Mouse (Mus musculus) heart, embryonic 16.5 days (tissue): ENCODE results near the gene Coa3. TPM values are rescaled to one million over a fixed set of nuclear protein-coding genes. Genes with fewer than 3 reads are reported as not detected.

Source experiments
- ATAC-seq: fragments of 200-750 bp; cut with Nextera tagmentation; replicated peaks from 2 replicates; pipeline ENCODE4 v1.8.0; 2017; ENCODE audit warnings: moderate number of reproducible peaks; ENCODE audit not compliant: insufficient read depth, low FRiP score; ENCODE audit errors: extremely low read depth
- H3K27ac ChIP-seq: fragments of 300-500 bp; sonication (generic); 2 replicates; pipeline ENCODE4 v1.5.1; 2014; ENCODE audit warnings: mild to moderate bottlenecking, low read length, control low read depth, moderate library complexity
- H3K27me3 ChIP-seq: fragments of 300-500 bp; sonication (generic); 2 replicates; pipeline ENCODE4 v1.6.1; 2014; ENCODE audit warnings: low read length, mixed read lengths; ENCODE audit not compliant: control insufficient read depth, insufficient read depth
- H3K36me3 ChIP-seq: fragments of 300-500 bp; sonication (generic); 2 replicates; pipeline ENCODE4 v1.6.1; 2014; ENCODE audit not compliant: control insufficient read depth, insufficient read depth
- H3K4me1 ChIP-seq: fragments of 300-500 bp; sonication (generic); 2 replicates; pipeline ENCODE4 v1.6.1; 2014; ENCODE audit warnings: low read length, mixed read lengths; ENCODE audit not compliant: control insufficient read depth, insufficient read depth
- H3K4me2 ChIP-seq: fragments of 300-500 bp; sonication (generic); 2 replicates; pipeline ENCODE4 v1.6.1; 2014; ENCODE audit warnings: low read depth, mild to moderate bottlenecking, control low read depth, low read length
- H3K4me3 ChIP-seq: fragments of 300-500 bp; sonication (generic); 2 replicates; pipeline ENCODE4 v1.5.1; 2014; ENCODE audit warnings: mild to moderate bottlenecking, control low read depth, low read length
- H3K9ac ChIP-seq: fragments of 300-500 bp; sonication (generic); 2 replicates; pipeline ENCODE4 v1.6.1; 2014; ENCODE audit warnings: low read length, control low read depth
- H3K9me3 ChIP-seq: fragments of 300-500 bp; sonication (generic); replicated peaks from 2 replicates; pipeline ENCODE4 v1.6.1; 2016; ENCODE audit warnings: low read length; ENCODE audit not compliant: control insufficient read depth
- WGBS: fragments of 180-500 bp; shearing (Covaris S2); extraction: QIAGEN DNeasy Blood & Tissue Kit; methylation state at CpG from one replicate; pipeline ENCODE4 v1.1.7; 2014; 5-methylcytosine and 5-hydroxymethylcytosine counted together
- polyA plus RNA-seq: library from polyadenylated mRNA; unstranded; fragments of >200 nt; fragmentation: Nextera tagmentation; extraction: Ambion mirVana; gene quantifications from 2 replicates; pipeline ENCODE4 v1.2.1, GENCODE M21; 2015

Coa3 gene
- polyA plus RNA-seq, 1 experiment from 2014 or later: 166 TPM

- no peaks in the 10 kb centered on the region for H3K36me3 ChIP-seq
- no peaks in the 10 kb centered on the region for H3K9me3 ChIP-seq
- H3K4me2 ChIP-seq: peak within 1 kb of the TSS; percentile 99
- H3K4me3 ChIP-seq: peak within 1 kb of the TSS; percentile 71
- ATAC-seq: peak; percentile 79
- H3K27ac ChIP-seq: peak within 1 kb of the TSS; percentile 81
- peak within 1 kb of the TSS; percentile 79 for H3K9ac ChIP-seq
- peaks cover 45% of the 10 kb centered on the region for H3K4me1 ChIP-seq
- peaks cover 15% of the 10 kb centered on the region for H3K27me3 ChIP-seq
- WGBS: under 1% methylated on average over 43 of the region's 43 CpGs
Measured at GRCm38 (mm10) chr11:101259948-101260825, 18.7 kb downstream of the Coa3 start, which contains the start of gene Wnk4. TSS of gene Wnk4 (plus strand) at chr11:101260567.

- Histone ChIP-seq H3K9ac (peak overlapping the region; percentile 79), H3K27ac (peak overlapping the region; percentile 81), H3K27me3 (peaks cover 10% of the 10 kb centered on the region), H3K4me3 (peak overlapping the region; percentile 71), H3K9me3 (no peaks in the 10 kb centered on the region), H3K4me1 (peaks cover 44% of the 10 kb centered on the region), H3K4me2 (peak overlapping the region; percentile 99), H3K36me3 (no peaks in the 10 kb centered on the region)
- 22% methylated on average over 6 of the region's 6 CpGs for WGBS
- ATAC-seq: peak; percentile 39
Measured at GRCm38 (mm10) chr11:101259261-101259712, 19.6 kb downstream of the Coa3 start.

- Histone ChIP-seq H3K9ac (no peak overlapping the region; the same call in 1 of the 2 replicates), H3K4me3 (no peak overlapping the region), H3K27me3 (no peaks in the 10 kb centered on the region), H3K4me1 (peaks cover 44% of the 10 kb centered on the region), H3K27ac (peak overlapping the region; percentile 87), H3K9me3 (no peaks in the 10 kb centered on the region), H3K36me3 (no peaks in the 10 kb centered on the region), H3K4me2 (peak overlapping the region; percentile 8)
- no peak for ATAC-seq
- WGBS: 49% methylated on average over 13 of the region's 13 CpGs
Measured at GRCm38 (mm10) chr11:101255826-101256775, 22.8 kb downstream of the Coa3 start.

GRCm38 (mm10) chr11:101253613-101254389 is 25.1 kb downstream of the Coa3 start, which contains the start of gene Vps25:
TSS of gene Vps25 (plus strand) at chr11:101253707.
- H3K9me3 ChIP-seq: no peaks in the 10 kb centered on the region
- no peaks in the 10 kb centered on the region for H3K36me3 ChIP-seq
- H3K27ac ChIP-seq: peak within 1 kb of the TSS; percentile 88
- peak within 1 kb of the TSS; percentile 90 for H3K9ac ChIP-seq
- peak; percentile 77 for ATAC-seq
- no peaks in the 10 kb centered on the region for H3K27me3 ChIP-seq
- WGBS: under 1% methylated on average over 40 of the region's 40 CpGs
- H3K4me1 ChIP-seq: peaks cover 24% of the 10 kb centered on the region
- H3K4me3 ChIP-seq: peak within 1 kb of the TSS; percentile 80
- peak within 1 kb of the TSS; percentile 92 for H3K4me2 ChIP-seq

- Histone ChIP-seq H3K4me3 (peak overlapping the region; percentile 80), H3K36me3 (no peaks in the 10 kb centered on the region), H3K9me3 (no peaks in the 10 kb centered on the region), H3K27ac (peak overlapping the region; percentile 88), H3K9ac (peak overlapping the region; percentile 90), H3K4me1 (peaks cover 20% of the 10 kb centered on the region), H3K27me3 (no peaks in the 10 kb centered on the region; the same call in 1 of the 2 replicates), H3K4me2 (peak overlapping the region; percentile 92)
- ATAC-seq: no peak
- WGBS: 8% methylated on average over 7 of the region's 7 CpGs
Measured at GRCm38 (mm10) chr11:101252941-101253340, 26.0 kb downstream of the Coa3 start.

- Histone ChIP-seq H3K4me1 (peaks cover 17% of the 10 kb centered on the region), H3K27ac (no peak overlapping the region), H3K4me2 (no peak overlapping the region), H3K9me3 (no peaks in the 10 kb centered on the region), H3K36me3 (no peaks in the 10 kb centered on the region), H3K27me3 (peaks cover 16% of the 10 kb centered on the region), H3K4me3 (no peak overlapping the region), H3K9ac (no peak overlapping the region)
- no peak for ATAC-seq
- WGBS: 64% methylated on average over 2 of the region's 2 CpGs
Measured at GRCm38 (mm10) chr11:101251031-101251430, 27.9 kb downstream of the Coa3 start.

GRCm38 (mm10) chr11:101248258-101248994 is 30.5 kb downstream of the Coa3 start:
- H3K9ac ChIP-seq: no peak overlapping the region
- H3K36me3 ChIP-seq: no peaks in the 10 kb centered on the region
- no peaks in the 10 kb centered on the region for H3K9me3 ChIP-seq
- peaks cover 30% of the 10 kb centered on the region for H3K27me3 ChIP-seq
- peak overlapping the region; percentile 90 for H3K4me2 ChIP-seq
- 22% methylated on average over 14 of the region's 14 CpGs for WGBS
- H3K4me3 ChIP-seq: peak overlapping the region; percentile 68
- H3K27ac ChIP-seq: peak overlapping the region; percentile 79
- H3K4me1 ChIP-seq: peaks cover 10% of the 10 kb centered on the region
- peak; percentile 35; the same call in 1 of the 2 replicates for ATAC-seq
